Mouse (Mus musculus) CH12.LX (cell line): ENCODE data around the gene Rhob. TPM values are rescaled to one million over a fixed set of nuclear protein-coding genes. Genes with fewer than 3 reads are reported as not detected.

Source experiments
- DNase-seq: peaks from one replicate; pipeline ENCODE4 v3.0.0-alpha.2; 2013; ENCODE audit errors: extremely low read depth
- H3K27ac ChIP-seq: 2 replicates; pipeline ENCODE4 v1.5.1; 2012; ENCODE audit warnings: low read depth, mild to moderate bottlenecking, control low read depth, moderate library complexity; ENCODE audit not compliant: insufficient read depth
- H3K27me3 ChIP-seq: replicated peaks from 2 replicates; pipeline ENCODE3; 2012; ENCODE audit warnings: inconsistent platforms
- H3K36me3 ChIP-seq, 2 experiments: replicated peaks in 1 of 2; 2 replicates each; pipeline versions ENCODE3 to v1.6.1; 2012; ENCODE audit warnings: inconsistent platforms in 1 of 2, low read length in 1 of 2, mild to moderate bottlenecking in 1 of 2, mixed read lengths in 1 of 2, moderate library complexity in 1 of 2; ENCODE audit not compliant: control insufficient read depth in 1 of 2, insufficient read depth in 1 of 2
- H3K4me1 ChIP-seq, 2 experiments: 2 replicates each; pipeline ENCODE4 v1.6.1; 2012; ENCODE audit warnings: inconsistent platforms in 1 of 2, moderate library complexity in 1 of 2; ENCODE audit not compliant: insufficient read depth in 2 of 2, control insufficient read depth in 1 of 2
- H3K4me2 ChIP-seq: 2 replicates; pipeline ENCODE4 v1.6.1; 2012; ENCODE audit warnings: low read depth, mild to moderate bottlenecking, control low read depth; ENCODE audit not compliant: poor library complexity, insufficient read depth, severe bottlenecking
- H3K4me3 ChIP-seq, 3 experiments: fragments of 150-350 bp in 1 of 3; sonication (generic) in 1 of 3; replicated peaks in 1 of 3; 2 replicates each; pipeline versions ENCODE3 to v1.5.1; 2011 to 2012; ENCODE audit warnings: low read depth in 2 of 3, low read length in 2 of 3, mild to moderate bottlenecking in 2 of 3, moderate library complexity in 2 of 3, control low read depth in 1 of 3, improper control_type of control experiment in 1 of 3, inconsistent platforms in 1 of 3, mixed read lengths in 1 of 3; ENCODE audit not compliant: poor library complexity in 1 of 3
- H3K79me2 ChIP-seq: replicated peaks from 2 replicates; pipeline ENCODE4 v1.6.1; 2012; ENCODE audit warnings: mild to moderate bottlenecking, moderate library complexity; ENCODE audit not compliant: control insufficient read depth, poor library complexity, insufficient read depth, severe bottlenecking; ENCODE audit errors: extremely low read depth
- H3K9ac ChIP-seq: 2 replicates; pipeline ENCODE4 v1.6.1; 2012; ENCODE audit warnings: low read depth, mild to moderate bottlenecking, control low read depth, moderate library complexity; ENCODE audit not compliant: insufficient read depth
- H3K9me3 ChIP-seq: replicated peaks from 2 replicates; pipeline ENCODE3; 2012; ENCODE audit warnings: low read length, inconsistent platforms, mixed read lengths
- CHD1 ChIP-seq: IDR thresholded peaks from 2 replicates; pipeline ENCODE4 v1.6.1; 2012; ENCODE audit warnings: low read depth, low read length, improper control_type of control experiment, inconsistent platforms
- CTCF ChIP-seq, 2 experiments: IDR thresholded peaks in 1 of 2; conservative IDR thresholded peaks in 1 of 2; 2 replicates each; pipeline ENCODE4 v1.5.1; 2011 to 2012; ENCODE audit warnings: low read depth in 2 of 2, low read length in 2 of 2, improper control_type of control experiment in 1 of 2, inconsistent platforms in 1 of 2, mild to moderate bottlenecking in 1 of 2, moderate library complexity in 1 of 2
- GABPA ChIP-seq: IDR thresholded peaks from 2 replicates; pipeline ENCODE4 v1.6.1; 2012; ENCODE audit warnings: low read depth, low read length, improper control_type of control experiment, inconsistent platforms; ENCODE audit not compliant: insufficient replicate concordance
- IRF4 ChIP-seq: IDR thresholded peaks from 2 replicates; pipeline ENCODE4 v1.6.1; 2014; ENCODE audit warnings: low read depth, mild to moderate bottlenecking, inconsistent platforms, low read length, improper control_type of control experiment
- POLR2A ChIP-seq: IDR thresholded peaks from 2 replicates; pipeline ENCODE4 v1.6.1; 2011; ENCODE audit warnings: low read depth, mild to moderate bottlenecking, improper control_type of control experiment, low read length
- POLR2AphosphoS2 ChIP-seq: IDR thresholded peaks from 2 replicates; pipeline ENCODE4 v1.6.1; 2011; ENCODE audit warnings: low read depth, low read length, improper control_type of control experiment
- RCOR1 ChIP-seq: conservative IDR thresholded peaks from 2 replicates; pipeline ENCODE4 v1.6.1; 2012; ENCODE audit warnings: low read depth, mild to moderate bottlenecking, inconsistent platforms, low read length, improper control_type of control experiment
- ZMIZ1 ChIP-seq: IDR thresholded peaks from 2 replicates; pipeline ENCODE4 v1.6.1; 2012; ENCODE audit warnings: low read depth, mild to moderate bottlenecking, inconsistent platforms, low read length, improper control_type of control experiment
- ZNF384 ChIP-seq: IDR thresholded peaks from 2 replicates; pipeline ENCODE4 v1.6.1; 2012; ENCODE audit warnings: low read depth, low read length, improper control_type of control experiment, inconsistent platforms
- dilution Hi-C: fragments of 300-500 bp; cut with MboI; formaldehyde crosslinking; loops from 2 replicates; pipeline ENCODE4 v1.14.3; 2020; ENCODE audit warnings: low sequenced_read_pairs; ENCODE audit not compliant: extremely low pct_unique_long_range_greater_than_20kb, extremely low pct_ligation_motif_present
- in situ Hi-C: fragments of 300-500 bp; cut with MboI; formaldehyde crosslinking; loops from 3 replicates; pipeline ENCODE4 v1.14.3; 2019; ENCODE audit warnings: low sequenced_read_pairs, low pct_ligation_motif_present, low pct_unique_long_range_greater_than_20kb, mixed read lengths
- polyA plus RNA-seq: library from polyadenylated mRNA; unstranded; fragments of >175 nt; gene quantifications from 2 replicates; pipeline ENCODE4 v1.2.1, GENCODE M21; 2012; ENCODE audit warnings: low read depth; ENCODE audit not compliant: insufficient read length
- total RNA-seq, 2 experiments: library from RNA; depleted of rRNA; stranded (reverse); fragments of 300-350 nt in 1 of 2; fragments of >200 nt in 1 of 2; gene quantifications; 2 replicates each; pipeline ENCODE4 v1.2.3; 2012 to 2014

The Rhob gene
- total and polyA plus RNA-seq, 3 experiments: 42.1 to 54.1 (median 52.9) TPM

- in situ Hi-C loops: no loop called here
- TF ChIP-seq ZMIZ1 (0 out of 2 replicates have a peak, but pooled peaks have one; percentile 45), POLR2A (no peak; the same call in 1 of the 2 replicates), POLR2AphosphoS2 (peak; percentile 63; the same call in 1 of the 2 replicates), CTCF (conservative IDR thresholded peaks at IDR 0.05 in 1 of 2, IDR thresholded peaks at IDR 0.05 in 1 of 2; ENCODE audit: low read depth in 2 of 2, low read length in 2 of 2) (no peak)
- 0 out of 2 replicates have a peak overlapping the region, but pooled peaks have one; percentile 21 for H3K4me2 ChIP-seq
These were observed 2.5 kb downstream of the Rhob start for GRCm38 (mm10) chr12:8497314-8497706.

GRCm38 (mm10) chr12:8496679-8497313 lies 3.0 kb downstream of the Rhob start:
- peak overlapping the region; percentile 32; the same call in 1 of the 2 replicates for H3K4me2 ChIP-seq
- TF ChIP-seq ZMIZ1 (0 out of 2 replicates have a peak, but pooled peaks have one; percentile 52), POLR2A (peak; percentile 20), ZNF384 (peak; percentile 75), IRF4 (no peak), POLR2AphosphoS2 (peak; percentile 62; the same call in 1 of the 2 replicates), RCOR1 (no peak), CHD1 (0 out of 2 replicates have a peak, but pooled peaks have one; percentile 29)
- peaks cover 4 to 32% of the 10 kb centered on the region in 2 experiments for H3K4me1 ChIP-seq
- peaks cover 0 to 7% of the 10 kb centered on the region in 2 experiments for H3K36me3 ChIP-seq
- DNase-seq: no peak
- no peaks in the 10 kb centered on the region for H3K9me3 ChIP-seq
- H3K27me3 ChIP-seq: no peaks in the 10 kb centered on the region
- no peak overlapping the region for H3K4me3 ChIP-seq
- no peak overlapping the region for H3K27ac ChIP-seq
- H3K79me2 ChIP-seq: peaks cover 15% of the 10 kb centered on the region
- no peak overlapping the region for H3K9ac ChIP-seq
- dilution Hi-C loops (no loop called here), in situ Hi-C loops (no loop called here)

More at GRCm38 (mm10) chr12:8497314-8497706, 2.5 kb downstream of the Rhob start:
- Histone ChIP-seq H3K4me3 (peak overlapping the region in 2 of 3 experiments; percentile 23 to 62), H3K27ac (no peak overlapping the region), H3K9me3 (no peaks in the 10 kb centered on the region), H3K4me1 (peaks cover 4 to 36% of the 10 kb centered on the region in 2 experiments), H3K27me3 (no peaks in the 10 kb centered on the region), H3K79me2 (peaks cover 15% of the 10 kb centered on the region), H3K9ac (no peak overlapping the region), H3K36me3 (peaks cover 0 to 7% of the 10 kb centered on the region in 2 experiments)
- dilution Hi-C loops: no loop called here
- no peak for DNase-seq

- dilution Hi-C loops (no loop called here), in situ Hi-C loops (no loop called here)
- DNase-seq: no peak
- H3K4me1 ChIP-seq: peaks cover 1 to 25% of the 10 kb centered on the region in 2 experiments
- H3K9ac ChIP-seq: no peak overlapping the region
- peaks cover 15% of the 10 kb centered on the region for H3K79me2 ChIP-seq
- no peak overlapping the region for H3K4me2 ChIP-seq
- no peak for TF ChIP-seq IRF4
- TF ChIP-seq GABPA: no peak
- no peak for TF ChIP-seq CHD1
- H3K27ac ChIP-seq: no peak overlapping the region
- no peaks in the 10 kb centered on the region for H3K9me3 ChIP-seq
- H3K4me3 ChIP-seq: no peak overlapping the region
- no peaks in the 10 kb centered on the region for H3K27me3 ChIP-seq
- H3K36me3 ChIP-seq: peaks cover 0 to 7% of the 10 kb centered on the region in 2 experiments
These were observed 3.7 kb downstream of the Rhob start for GRCm38 (mm10) chr12:8495881-8496678.
